Mouse (Mus musculus) forebrain, embryonic 12.5 days (tissue): ENCODE measurements around the gene Hba-a2. TPM values are rescaled to one million over a fixed set of nuclear protein-coding genes. Genes with fewer than 3 reads are reported as not detected.
A peak's percentile ranks its signal among the peaks of the same experiment; 100 is the strongest.
"Not testable (repeated sequence)": the region's sequence is repeated elsewhere in the genome, so short reads cannot be mapped to it uniquely, and the experiment has no call there.

Experiments
- ATAC-seq: fragments of 200-750 bp; cut with Nextera tagmentation; 2 replicates; pipeline ENCODE4 v1.8.0; 2017; ENCODE audit warnings: moderate TSS enrichment; ENCODE audit not compliant: low FRiP score
- H3K27ac ChIP-seq: fragments of 300-500 bp; sonication (generic); 2 replicates; pipeline ENCODE4 v1.5.1; 2016; ENCODE audit warnings: mild to moderate bottlenecking
- H3K27me3 ChIP-seq: fragments of 300-500 bp; sonication (generic); 2 replicates; pipeline ENCODE4 v1.6.1; 2016; ENCODE audit warnings: mild to moderate bottlenecking
- H3K36me3 ChIP-seq: fragments of 300-500 bp; sonication (generic); replicated peaks from 2 replicates; pipeline ENCODE4 v1.6.1; 2016; ENCODE audit warnings: mild to moderate bottlenecking
- H3K4me1 ChIP-seq: fragments of 300-500 bp; sonication (generic); 2 replicates; pipeline ENCODE4 v1.6.1; 2016
- H3K4me2 ChIP-seq: fragments of 300-500 bp; sonication (generic); 2 replicates; pipeline ENCODE4 v1.6.1; 2016; ENCODE audit warnings: mild to moderate bottlenecking, moderate library complexity
- H3K4me3 ChIP-seq: fragments of 300-500 bp; sonication (generic); replicated peaks from 2 replicates; pipeline ENCODE4 v1.5.1; 2016; ENCODE audit warnings: mild to moderate bottlenecking
- H3K9ac ChIP-seq: fragments of 300-500 bp; sonication (generic); 2 replicates; pipeline ENCODE4 v1.6.1; 2016; ENCODE audit warnings: mild to moderate bottlenecking
- H3K9me3 ChIP-seq: fragments of 300-500 bp; sonication (generic); 2 replicates; pipeline ENCODE4 v1.6.1; 2016
- WGBS: fragments of 180-500 bp; shearing (Covaris S2); methylation state at CpG from one replicate; pipeline ENCODE4 v1.1.7; 2016; 5-methylcytosine and 5-hydroxymethylcytosine counted together
- polyA plus RNA-seq: library from polyadenylated mRNA; unstranded; fragments of >200 nt; fragmentation: Nextera tagmentation; extraction: Ambion mirVana; gene quantifications from 2 replicates; pipeline ENCODE4 v1.2.1, GENCODE M21; 2016

The Hba-a2 gene
- polyA plus RNA-seq, 1 experiment from 2014 or later: 6,486 TPM

DNA sequence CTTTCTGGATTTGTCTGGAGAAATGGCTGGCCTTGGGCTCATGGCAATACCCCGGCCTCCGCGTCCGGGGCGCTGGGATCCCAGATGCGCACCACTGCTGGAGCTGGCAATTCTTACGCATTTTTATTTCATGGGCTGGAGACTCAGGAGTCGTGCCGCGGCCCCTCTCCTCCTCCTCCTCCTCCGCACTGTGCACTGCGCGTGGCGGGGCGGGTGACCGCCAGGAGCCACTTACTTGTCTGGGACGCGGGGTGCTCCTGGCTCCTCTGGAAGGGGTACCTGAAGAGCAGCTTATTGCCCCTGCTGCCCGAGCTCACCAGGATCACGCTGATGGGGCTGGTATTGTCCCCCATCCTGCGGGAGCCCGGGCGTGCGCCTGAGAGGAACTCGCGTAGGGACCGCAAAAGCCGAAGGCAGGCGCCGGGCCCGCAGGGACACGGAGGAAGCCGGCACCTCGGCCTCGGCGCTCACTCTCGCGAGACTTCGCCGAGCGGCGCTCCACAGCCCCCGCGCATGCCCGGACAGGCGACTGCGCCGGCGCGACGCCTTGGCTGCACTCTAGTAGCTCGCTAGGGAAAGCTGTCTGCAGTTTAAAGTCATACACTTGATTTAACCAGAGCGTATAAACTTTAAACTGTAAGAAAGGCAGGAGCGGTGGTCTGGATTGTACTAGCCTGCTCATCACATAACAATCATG lies 29.0 kb upstream of the Hba-a2 start, which contains the start of gene Nprl3:
Gene Nprl3 (minus strand): TSS at position 520 of the 697 bp plus-strand sequence.
- H3K27ac ChIP-seq: peak within 1 kb of the TSS; percentile 98
- H3K9ac ChIP-seq: peak within 1 kb of the TSS; percentile 93
- peak within 1 kb of the TSS; percentile 60 for H3K4me2 ChIP-seq
- peak within 1 kb of the TSS; percentile 82 for H3K4me3 ChIP-seq
- WGBS: under 1% methylated on average over 54 of the region's 54 CpGs
- H3K36me3 ChIP-seq: 0 out of 2 replicates have a peak, but pooled peaks cover 2% of the 10 kb centered on the region
- ATAC-seq: peak; percentile 100
- no peaks in the 10 kb centered on the region for H3K9me3 ChIP-seq
- peaks cover 19% of the 10 kb centered on the region for H3K27me3 ChIP-seq
- H3K4me1 ChIP-seq: peaks cover 14% of the 10 kb centered on the region

DNA sequence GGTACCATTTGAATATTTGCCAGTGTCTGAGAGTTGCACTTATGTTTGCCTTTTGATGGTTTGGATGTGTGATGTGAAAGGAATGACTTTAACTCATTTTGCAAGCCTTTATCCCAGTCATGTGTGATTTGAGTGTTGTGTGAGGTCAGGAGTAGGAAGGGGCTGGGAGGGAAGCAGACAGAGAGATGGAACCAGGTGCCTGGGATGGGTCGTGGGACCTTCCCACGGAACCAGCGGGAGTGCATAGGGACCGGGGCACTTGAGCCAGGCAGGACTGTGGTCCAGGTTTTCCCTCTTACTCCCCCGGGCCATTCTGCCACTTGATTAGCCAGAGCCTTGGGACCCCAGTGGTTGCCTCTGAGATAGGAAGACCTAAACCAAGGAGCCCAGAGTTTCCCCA lies 28.3 kb upstream of the Hba-a2 start:
- Histone ChIP-seq H3K4me3 (peak overlapping the region; percentile 82), H3K9ac (peak overlapping the region; percentile 93), H3K27me3 (peaks cover 19% of the 10 kb centered on the region), H3K36me3 (no peaks in the 10 kb centered on the region), H3K4me1 (peaks cover 14% of the 10 kb centered on the region), H3K9me3 (no peaks in the 10 kb centered on the region), H3K4me2 (peak overlapping the region; percentile 60), H3K27ac (peak overlapping the region; percentile 98)
- 22% methylated on average over 5 of the region's 5 CpGs for WGBS
- no peak; the same call in 1 of the 2 replicates for ATAC-seq

GRCm38 (mm10) chr11:32268952-32269351 lies 27.3 kb upstream of the Hba-a2 start:
- no peak overlapping the region for H3K4me3 ChIP-seq
- WGBS: 78% methylated on average over 5 of the region's 5 CpGs
- no peak overlapping the region for H3K4me2 ChIP-seq
- H3K9me3 ChIP-seq: no peaks in the 10 kb centered on the region
- H3K27ac ChIP-seq: no peak overlapping the region
- ATAC-seq: no peak
- H3K9ac ChIP-seq: no peak overlapping the region
- peaks cover 19% of the 10 kb centered on the region for H3K27me3 ChIP-seq
- H3K4me1 ChIP-seq: peaks cover 14% of the 10 kb centered on the region
- no peaks in the 10 kb centered on the region for H3K36me3 ChIP-seq

- Histone ChIP-seq H3K4me2 (no peak overlapping the region), H3K9me3 (no peaks in the 10 kb centered on the region), H3K4me3 (no peak overlapping the region), H3K36me3 (no peaks in the 10 kb centered on the region), H3K27ac (no peak overlapping the region), H3K27me3 (peaks cover 19% of the 10 kb centered on the region), H3K9ac (no peak overlapping the region), H3K4me1 (peaks cover 11% of the 10 kb centered on the region)
- 59% methylated on average over 4 of the region's 4 CpGs for WGBS
- ATAC-seq: no peak
These were observed 25.1 kb upstream of the Hba-a2 start for GRCm38 (mm10) chr11:32271178-32271577.

GRCm38 (mm10) chr11:32276347-32276746 lies 19.9 kb upstream of the Hba-a2 start, which contains the start of gene Hba-x:
Hba-x (plus strand) TSS chr11:32276400.
- ATAC-seq: no peak
- Histone ChIP-seq H3K27ac (no peak within 1 kb of the TSS), H3K9me3 (no peaks in the 10 kb centered on the region), H3K27me3 (peaks cover 14% of the 10 kb centered on the region), H3K4me3 (no peak within 1 kb of the TSS), H3K4me1 (no peaks in the 10 kb centered on the region), H3K9ac (no peak within 1 kb of the TSS), H3K36me3 (no peaks in the 10 kb centered on the region), H3K4me2 (no peak within 1 kb of the TSS)
- 77% methylated on average over 3 of the region's 3 CpGs for WGBS

- no peak overlapping the region for H3K4me2 ChIP-seq
- no peaks in the 10 kb centered on the region for H3K9me3 ChIP-seq
- no peaks in the 10 kb centered on the region for H3K4me1 ChIP-seq
- no peak for ATAC-seq
- 80% methylated on average over 21 of the region's 21 CpGs for WGBS
- no peaks in the 10 kb centered on the region for H3K36me3 ChIP-seq
- H3K27ac ChIP-seq: no peak overlapping the region
- no peak overlapping the region for H3K4me3 ChIP-seq
- H3K9ac ChIP-seq: no peak overlapping the region
- peaks cover 10% of the 10 kb centered on the region; the same call in 1 of the 2 replicates for H3K27me3 ChIP-seq
These were observed 18.4 kb upstream of the Hba-a2 start for GRCm38 (mm10) chr11:32277736-32278457.

DNA sequence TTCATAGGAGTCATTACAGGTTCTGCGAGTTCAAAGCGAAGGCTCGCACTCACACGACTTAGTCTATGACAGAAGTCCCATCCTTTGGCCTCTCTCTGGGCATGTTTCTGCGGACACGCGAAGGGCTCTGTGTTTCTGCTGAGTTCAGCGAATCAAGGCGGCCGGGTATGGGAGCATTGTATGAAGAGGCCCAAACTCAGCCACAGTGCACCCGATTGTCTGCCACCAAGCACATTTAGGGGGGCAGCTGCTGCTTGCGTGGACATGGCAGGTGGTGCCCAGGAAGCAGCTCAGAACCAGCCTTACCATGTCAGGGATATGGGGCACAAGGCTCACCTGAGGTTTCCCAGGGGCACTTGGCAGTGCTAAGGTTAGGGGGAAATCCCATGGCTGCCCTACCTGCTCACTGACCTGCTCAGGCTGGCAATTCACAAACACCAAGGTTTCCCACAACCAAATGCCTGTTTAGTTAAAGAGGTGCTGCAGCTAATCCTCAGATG lies 17.8 kb upstream of the Hba-a2 start:
- Histone ChIP-seq H3K4me3 (no peak overlapping the region), H3K9me3 (no peaks in the 10 kb centered on the region), H3K4me2 (no peak overlapping the region), H3K36me3 (no peaks in the 10 kb centered on the region), H3K9ac (no peak overlapping the region), H3K27ac (no peak overlapping the region), H3K4me1 (no peaks in the 10 kb centered on the region), H3K27me3 (peaks cover 10% of the 10 kb centered on the region; the same call in 1 of the 2 replicates)
- no peak for ATAC-seq
- 89% methylated on average over 12 of the region's 12 CpGs for WGBS

DNA sequence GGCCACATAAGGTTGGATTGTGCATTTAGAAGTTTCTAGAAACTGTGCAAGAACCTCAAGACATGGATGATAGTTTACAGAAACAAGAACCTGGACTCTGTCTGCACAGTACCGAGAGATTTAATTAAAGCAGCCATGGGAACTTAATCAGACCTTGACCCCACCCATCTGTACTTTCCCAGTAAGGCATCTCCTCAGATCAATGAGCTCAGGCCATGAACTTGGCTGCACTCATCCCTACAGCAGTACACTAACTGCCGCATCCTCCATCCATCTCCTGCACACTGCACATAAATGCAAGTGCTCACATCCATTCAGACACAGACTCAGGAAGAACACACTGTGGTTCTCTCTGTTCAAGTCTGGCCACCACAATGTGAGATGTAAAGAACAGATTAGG lies 15.6 kb upstream of the Hba-a2 start:
- 78% methylated on average over 2 of the region's 2 CpGs for WGBS
- no peak overlapping the region for H3K4me3 ChIP-seq
- H3K4me2 ChIP-seq: no peak overlapping the region
- H3K9me3 ChIP-seq: no peaks in the 10 kb centered on the region
- H3K9ac ChIP-seq: no peak overlapping the region
- H3K36me3 ChIP-seq: no peaks in the 10 kb centered on the region
- no peak overlapping the region for H3K27ac ChIP-seq
- ATAC-seq: no peak
- H3K27me3 ChIP-seq: peaks cover 10% of the 10 kb centered on the region; the same call in 1 of the 2 replicates
- H3K4me1 ChIP-seq: no peaks in the 10 kb centered on the region

- Histone ChIP-seq H3K27me3 (peaks cover 8% of the 10 kb centered on the region; the same call in 1 of the 2 replicates), H3K4me3 (no peak overlapping the region), H3K4me1 (no peaks in the 10 kb centered on the region), H3K9ac (no peak overlapping the region), H3K36me3 (no peaks in the 10 kb centered on the region), H3K9me3 (no peaks in the 10 kb centered on the region), H3K4me2 (no peak overlapping the region), H3K27ac (no peak overlapping the region)
- 86% methylated on average over 1 of the region's 1 CpGs for WGBS
- ATAC-seq: no peak
These were observed 14.7 kb upstream of the Hba-a2 start for GRCm38 (mm10) chr11:32281416-32282144.

GRCm38 (mm10) chr11:32283091-32283777 lies 13.1 kb upstream of the Hba-a2 start, which contains the start of gene Hba-a1:
Hba-a1 (plus strand) TSS chr11:32283511.
- H3K36me3 ChIP-seq, H3K4me2 ChIP-seq, H3K27ac ChIP-seq, H3K9me3 ChIP-seq, H3K27me3 ChIP-seq, H3K4me3 ChIP-seq, H3K4me1 ChIP-seq, ATAC-seq, H3K9ac ChIP-seq: not testable (repeated sequence)
- 75% methylated on average over 1 of the region's 5 CpGs for WGBS

- 67% methylated on average over 2 of the region's 2 CpGs for WGBS
These were observed 11.7 kb upstream of the Hba-a2 start for GRCm38 (mm10) chr11:32284582-32284981.

More at GRCm38 (mm10) chr11:32284582-32284981, 11.7 kb upstream of the Hba-a2 start:
- H3K9me3 ChIP-seq, H3K36me3 ChIP-seq, H3K27ac ChIP-seq, H3K4me2 ChIP-seq, H3K9ac ChIP-seq, ATAC-seq, H3K4me3 ChIP-seq, H3K4me1 ChIP-seq: not testable (repeated sequence)
- H3K27me3 ChIP-seq: peaks cover 12% of the 10 kb centered on the region
